Mouse (Mus musculus) CH12.LX (cell line): ENCODE data around the gene F2. TPM values are rescaled to one million over a fixed set of nuclear protein-coding genes. Genes with fewer than 3 reads are reported as not detected.

Experiments
- DNase-seq: peaks from one replicate; pipeline ENCODE4 v3.0.0-alpha.2; 2013; ENCODE audit errors: extremely low read depth
- H3K27ac ChIP-seq: 2 replicates; pipeline ENCODE4 v1.5.1; 2012; ENCODE audit warnings: low read depth, mild to moderate bottlenecking, control low read depth, moderate library complexity; ENCODE audit not compliant: insufficient read depth
- H3K27me3 ChIP-seq: replicated peaks from 2 replicates; pipeline ENCODE3; 2012; ENCODE audit warnings: inconsistent platforms
- H3K36me3 ChIP-seq, 2 experiments: replicated peaks in 1 of 2; 2 replicates each; pipeline versions ENCODE3 to v1.6.1; 2012; ENCODE audit warnings: inconsistent platforms in 1 of 2, low read length in 1 of 2, mild to moderate bottlenecking in 1 of 2, mixed read lengths in 1 of 2, moderate library complexity in 1 of 2; ENCODE audit not compliant: control insufficient read depth in 1 of 2, insufficient read depth in 1 of 2
- H3K4me1 ChIP-seq, 2 experiments: 2 replicates each; pipeline ENCODE4 v1.6.1; 2012; ENCODE audit warnings: inconsistent platforms in 1 of 2, moderate library complexity in 1 of 2; ENCODE audit not compliant: insufficient read depth in 2 of 2, control insufficient read depth in 1 of 2
- H3K4me2 ChIP-seq: 2 replicates; pipeline ENCODE4 v1.6.1; 2012; ENCODE audit warnings: low read depth, mild to moderate bottlenecking, control low read depth; ENCODE audit not compliant: poor library complexity, insufficient read depth, severe bottlenecking
- H3K4me3 ChIP-seq, 3 experiments: fragments of 150-350 bp in 1 of 3; sonication (generic) in 1 of 3; replicated peaks in 1 of 3; 2 replicates each; pipeline versions ENCODE3 to v1.5.1; 2011 to 2012; ENCODE audit warnings: low read depth in 2 of 3, low read length in 2 of 3, mild to moderate bottlenecking in 2 of 3, moderate library complexity in 2 of 3, control low read depth in 1 of 3, improper control_type of control experiment in 1 of 3, inconsistent platforms in 1 of 3, mixed read lengths in 1 of 3; ENCODE audit not compliant: poor library complexity in 1 of 3
- H3K79me2 ChIP-seq: replicated peaks from 2 replicates; pipeline ENCODE4 v1.6.1; 2012; ENCODE audit warnings: mild to moderate bottlenecking, moderate library complexity; ENCODE audit not compliant: control insufficient read depth, poor library complexity, insufficient read depth, severe bottlenecking; ENCODE audit errors: extremely low read depth
- H3K9ac ChIP-seq: 2 replicates; pipeline ENCODE4 v1.6.1; 2012; ENCODE audit warnings: low read depth, mild to moderate bottlenecking, control low read depth, moderate library complexity; ENCODE audit not compliant: insufficient read depth
- H3K9me3 ChIP-seq: replicated peaks from 2 replicates; pipeline ENCODE3; 2012; ENCODE audit warnings: low read length, inconsistent platforms, mixed read lengths
- CHD1 ChIP-seq: IDR thresholded peaks from 2 replicates; pipeline ENCODE4 v1.6.1; 2012; ENCODE audit warnings: low read depth, low read length, improper control_type of control experiment, inconsistent platforms
- CTCF ChIP-seq, 2 experiments: IDR thresholded peaks in 1 of 2; conservative IDR thresholded peaks in 1 of 2; 2 replicates each; pipeline ENCODE4 v1.5.1; 2011 to 2012; ENCODE audit warnings: low read depth in 2 of 2, low read length in 2 of 2, improper control_type of control experiment in 1 of 2, inconsistent platforms in 1 of 2, mild to moderate bottlenecking in 1 of 2, moderate library complexity in 1 of 2
- E2F4 ChIP-seq: IDR thresholded peaks from 2 replicates; pipeline ENCODE4 v1.6.1; 2011; ENCODE audit warnings: low read depth, low read length, improper control_type of control experiment; ENCODE audit not compliant: insufficient replicate concordance
- GABPA ChIP-seq: IDR thresholded peaks from 2 replicates; pipeline ENCODE4 v1.6.1; 2012; ENCODE audit warnings: low read depth, low read length, improper control_type of control experiment, inconsistent platforms; ENCODE audit not compliant: insufficient replicate concordance
- IRF4 ChIP-seq: IDR thresholded peaks from 2 replicates; pipeline ENCODE4 v1.6.1; 2014; ENCODE audit warnings: low read depth, mild to moderate bottlenecking, inconsistent platforms, low read length, improper control_type of control experiment
- MAZ ChIP-seq: IDR thresholded peaks from 2 replicates; pipeline ENCODE4 v1.6.1; 2012; ENCODE audit warnings: low read depth, mild to moderate bottlenecking, inconsistent platforms, low read length, improper control_type of control experiment, moderate library complexity
- MEF2A ChIP-seq: IDR thresholded peaks from 2 replicates; pipeline ENCODE4 v1.6.1; 2014; ENCODE audit warnings: low read depth, mild to moderate bottlenecking, inconsistent platforms, low read length, improper control_type of control experiment, borderline replicate concordance
- MXI1 ChIP-seq: IDR thresholded peaks from 2 replicates; pipeline ENCODE4 v1.6.1; 2011; ENCODE audit warnings: mild to moderate bottlenecking, low read depth, low read length, improper control_type of control experiment
- PAX5 ChIP-seq: IDR thresholded peaks from 2 replicates; pipeline ENCODE4 v1.6.1; 2012; ENCODE audit warnings: low read length, inconsistent platforms, mixed read lengths
- POLR2AphosphoS2 ChIP-seq: IDR thresholded peaks from 2 replicates; pipeline ENCODE4 v1.6.1; 2011; ENCODE audit warnings: low read depth, low read length, improper control_type of control experiment
- RAD21 ChIP-seq: IDR thresholded peaks from 2 replicates; pipeline ENCODE4 v1.6.1; 2011; ENCODE audit warnings: low read depth, mild to moderate bottlenecking, low read length, improper control_type of control experiment, moderate library complexity
- SIN3A ChIP-seq: IDR thresholded peaks from 2 replicates; pipeline ENCODE4 v1.6.1; 2012; ENCODE audit warnings: low read length, improper control_type of control experiment, inconsistent platforms
- TBP ChIP-seq: conservative IDR thresholded peaks from 2 replicates; pipeline ENCODE4 v1.6.1; 2011; ENCODE audit warnings: low read depth, low read length, improper control_type of control experiment
- USF1 ChIP-seq: IDR thresholded peaks from 2 replicates; pipeline ENCODE4 v1.6.1; 2014; ENCODE audit warnings: low read depth, mild to moderate bottlenecking, inconsistent platforms, low read length, improper control_type of control experiment
- USF2 ChIP-seq: conservative IDR thresholded peaks from 2 replicates; pipeline ENCODE4 v1.6.1; 2011; ENCODE audit warnings: low read depth, low read length, improper control_type of control experiment
- ZKSCAN1 ChIP-seq: IDR thresholded peaks from 2 replicates; pipeline ENCODE4 v1.6.1; 2012; ENCODE audit warnings: low read depth, inconsistent platforms, low read length, improper control_type of control experiment, borderline replicate concordance
- ZMIZ1 ChIP-seq: IDR thresholded peaks from 2 replicates; pipeline ENCODE4 v1.6.1; 2012; ENCODE audit warnings: low read depth, mild to moderate bottlenecking, inconsistent platforms, low read length, improper control_type of control experiment
- ZNF384 ChIP-seq: IDR thresholded peaks from 2 replicates; pipeline ENCODE4 v1.6.1; 2012; ENCODE audit warnings: low read depth, low read length, improper control_type of control experiment, inconsistent platforms
- dilution Hi-C: fragments of 300-500 bp; cut with MboI; formaldehyde crosslinking; loops from 2 replicates; pipeline ENCODE4 v1.14.3; 2020; ENCODE audit warnings: low sequenced_read_pairs; ENCODE audit not compliant: extremely low pct_unique_long_range_greater_than_20kb, extremely low pct_ligation_motif_present
- in situ Hi-C: fragments of 300-500 bp; cut with MboI; formaldehyde crosslinking; loops from 3 replicates; pipeline ENCODE4 v1.14.3; 2019; ENCODE audit warnings: low sequenced_read_pairs, low pct_ligation_motif_present, low pct_unique_long_range_greater_than_20kb, mixed read lengths
- polyA plus RNA-seq: library from polyadenylated mRNA; unstranded; fragments of >175 nt; gene quantifications from 2 replicates; pipeline ENCODE4 v1.2.1, GENCODE M21; 2012; ENCODE audit warnings: low read depth; ENCODE audit not compliant: insufficient read length
- total RNA-seq, 2 experiments: library from RNA; depleted of rRNA; stranded (reverse); fragments of 300-350 nt in 1 of 2; fragments of >200 nt in 1 of 2; gene quantifications; 2 replicates each; pipeline ENCODE4 v1.2.3; 2012 to 2014

Gene F2
- total and polyA plus RNA-seq, 3 experiments, result 0.04 TPM; not detected in 2

DNA sequence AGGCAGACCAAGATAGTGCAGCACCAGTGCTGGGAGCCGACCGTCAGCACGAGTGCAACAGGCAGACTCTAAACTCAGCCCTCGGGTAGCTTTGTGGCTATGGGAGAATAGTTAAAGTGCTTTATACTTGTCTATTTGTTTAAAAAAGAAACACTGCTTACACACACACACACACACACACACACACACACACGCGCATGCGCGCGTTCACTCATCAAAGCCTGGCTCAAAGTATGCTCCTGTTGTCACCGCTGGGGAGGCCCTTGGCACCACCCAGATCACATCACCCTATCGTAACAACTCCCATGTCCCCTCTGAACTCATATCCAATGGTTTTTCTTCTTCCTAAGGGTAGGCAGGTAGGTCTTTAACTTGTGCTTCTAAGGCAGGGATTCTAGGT lies 7.8 kb upstream of the F2 start:
- Histone ChIP-seq H3K79me2 (peaks cover 9% of the 10 kb centered on the region), H3K4me1 (peaks cover 0 to 14% of the 10 kb centered on the region in 2 experiments; a peak in 2 of 4 replicates), H3K36me3 (peaks cover 46 to 62% of the 10 kb centered on the region in 2 experiments), H3K9ac (no peak overlapping the region), H3K4me2 (no peak overlapping the region), H3K9me3 (no peaks in the 10 kb centered on the region), H3K27ac (no peak overlapping the region), H3K4me3 (no peak overlapping the region), H3K27me3 (no peaks in the 10 kb centered on the region)
- DNase-seq, result no peak
- TF ChIP-seq USF1 (no peak), MAZ (no peak), ZKSCAN1 (no peak), GABPA (no peak), TBP (no peak), ZNF384 (no peak), USF2 (no peak)
- dilution Hi-C loops (no loop called here), in situ Hi-C loops (no loop called here)

- H3K4me2 ChIP-seq, result no peak overlapping the region
- H3K9ac ChIP-seq, result no peak overlapping the region
- in situ Hi-C loops, result no loop called here
- no peak overlapping the region for H3K27ac ChIP-seq
- H3K9me3 ChIP-seq, result no peaks in the 10 kb centered on the region
- H3K4me1 ChIP-seq, result peaks cover 0 to 7% of the 10 kb centered on the region in 2 experiments; a peak in 2 of 4 replicates
- H3K36me3 ChIP-seq, result peaks cover 46 to 60% of the 10 kb centered on the region in 2 experiments
- TF ChIP-seq IRF4, result no peak
- TF ChIP-seq E2F4, result no peak
- no peak for TF ChIP-seq ZNF384
- no peak for TF ChIP-seq PAX5
- no peak for TF ChIP-seq ZMIZ1
- TF ChIP-seq SIN3A, result no peak
- TF ChIP-seq POLR2AphosphoS2, result no peak
- no peak for TF ChIP-seq RAD21
- TF ChIP-seq CHD1, result no peak
- no peak for TF ChIP-seq USF2
- no peak for TF ChIP-seq MXI1
- no peak for TF ChIP-seq ZKSCAN1
- no peak for TF ChIP-seq MEF2A
- no peak for TF ChIP-seq CTCF (conservative IDR thresholded peaks at IDR 0.05 in 1 of 2, IDR thresholded peaks at IDR 0.05 in 1 of 2; ENCODE audit: low read depth in 2 of 2, low read length in 2 of 2)
- no peak for TF ChIP-seq GABPA
- TF ChIP-seq MAZ, result no peak
- DNase-seq, result no peak
- H3K27me3 ChIP-seq, result no peaks in the 10 kb centered on the region
- H3K79me2 ChIP-seq, result no peaks in the 10 kb centered on the region
- no peak overlapping the region for H3K4me3 ChIP-seq
- dilution Hi-C loops, result no loop called here
Observed at GRCm38 (mm10) chr2:91642825-91643415, 6.7 kb upstream of the F2 start.
